Mouse (Mus musculus) cerebellum, postnatal 14 days (tissue): Measurements from ENCODE around the gene Nrap.
"Not testable (repeated sequence)": the region's sequence is repeated elsewhere in the genome, so short reads cannot be mapped to it uniquely, and the experiment has no call there.

Experiments used
- DNase-seq, 2 experiments: peaks; one replicate each; pipeline ENCODE4 v3.0.0; 2021; ENCODE audit warnings: mixed read lengths in 2 of 2

The Nrap gene

GRCm38 (mm10) chr19:56364563-56364962 lies 25.3 kb downstream of the Nrap start:
- no peak for DNase-seq

- no peak for DNase-seq
Measured at GRCm38 (mm10) chr19:56363721-56364460, 25.9 kb downstream of the Nrap start.

GRCm38 (mm10) chr19:56358890-56359289 lies 30.9 kb downstream of the Nrap start:
- DNase-seq, result no peak

- DNase-seq, result not testable (repeated sequence)
Measured at GRCm38 (mm10) chr19:56357374-56357708, 32.5 kb downstream of the Nrap start.

GRCm38 (mm10) chr19:56356480-56357373 lies 33.1 kb downstream of the Nrap start:
- peak; percentile 58 to 79 for DNase-seq

- DNase-seq, result no peak
Measured at GRCm38 (mm10) chr19:56355201-56355600, 34.6 kb downstream of the Nrap start.

- DNase-seq, result no peak
Measured at GRCm38 (mm10) chr19:56353689-56354088, 36.1 kb downstream of the Nrap start.

GRCm38 (mm10) chr19:56349295-56349694 lies 40.5 kb downstream of the Nrap start:
- no peak for DNase-seq

GRCm38 (mm10) chr19:56346750-56347149 lies 43.1 kb downstream of the Nrap start:
- DNase-seq, result no peak

- DNase-seq, result peak; percentile 44 to 55
Measured at GRCm38 (mm10) chr19:56346016-56346415, 43.8 kb downstream of the Nrap start.

- DNase-seq, result peak in 1 of 2 experiments; percentile 31
Measured at GRCm38 (mm10) chr19:56343869-56344563, 45.8 kb downstream of the Nrap start.

- peak; percentile 84 to 85 for DNase-seq
Measured at GRCm38 (mm10) chr19:56342006-56342405, 47.8 kb downstream of the Nrap start.

- no peak for DNase-seq
Measured at GRCm38 (mm10) chr19:56336826-56337225, 53.0 kb downstream of the Nrap start.

GRCm38 (mm10) chr19:56336321-56336720 lies 53.5 kb downstream of the Nrap start:
- no peak for DNase-seq

- no peak for DNase-seq
Measured at GRCm38 (mm10) chr19:56326243-56326855, 63.5 kb downstream of the Nrap start.

- no peak for DNase-seq
Measured at GRCm38 (mm10) chr19:56325676-56326075, 64.2 kb downstream of the Nrap start.

GRCm38 (mm10) chr19:56321303-56321920 lies 68.4 kb downstream of the Nrap start:
- DNase-seq, result no peak

- no peak for DNase-seq
Measured at GRCm38 (mm10) chr19:56320186-56320860, 69.5 kb downstream of the Nrap start.

- DNase-seq, result no peak
Measured at GRCm38 (mm10) chr19:56319629-56320028, 70.2 kb downstream of the Nrap start.

- no peak for DNase-seq
Measured at GRCm38 (mm10) chr19:56319219-56319618, 70.6 kb downstream of the Nrap start.

- no peak for DNase-seq
Measured at GRCm38 (mm10) chr19:56316531-56316930, 73.3 kb downstream of the Nrap start.

- peak; percentile 48 to 58 for DNase-seq
Measured at GRCm38 (mm10) chr19:56300835-56301234, 89.0 kb downstream of the Nrap start.
